Mouse (Mus musculus) frontal cortex, postnatal 36 days (tissue): Measurements from ENCODE around the gene Hsd17b12.

Experiments
- DNase-seq, 2 experiments: peaks; one replicate each; pipeline ENCODE4 v3.0.0; 2022; ENCODE audit warnings: low spot score in 2 of 2

The Hsd17b12 gene

GRCm38 (mm10) chr2:94010335-94011291 lies 147.2 kb downstream of the Hsd17b12 start, which contains the start of gene Alkbh3:
TSS of gene Alkbh3 (minus strand) at chr2:94010807.
- DNase-seq: peak; percentile 93 to 96

- peak; percentile 92 to 93 for DNase-seq
Observed at GRCm38 (mm10) chr2:94002331-94002730, 155.4 kb downstream of the Hsd17b12 start.

GRCm38 (mm10) chr2:94001918-94002317 lies 155.8 kb downstream of the Hsd17b12 start:
- DNase-seq: no peak

- no peak for DNase-seq
Observed at GRCm38 (mm10) chr2:94001411-94001810, 156.4 kb downstream of the Hsd17b12 start.

- DNase-seq: no peak
Observed at GRCm38 (mm10) chr2:93996254-93996653, 161.5 kb downstream of the Hsd17b12 start, which contains the start of gene Gm27027. TSS of gene Gm27027 (minus strand) at chr2:93996354.

- DNase-seq: no peak
Observed at GRCm38 (mm10) chr2:93992810-93993209, 165.0 kb downstream of the Hsd17b12 start.

GRCm38 (mm10) chr2:93992259-93992658 lies 165.5 kb downstream of the Hsd17b12 start:
- no peak for DNase-seq

DNA sequence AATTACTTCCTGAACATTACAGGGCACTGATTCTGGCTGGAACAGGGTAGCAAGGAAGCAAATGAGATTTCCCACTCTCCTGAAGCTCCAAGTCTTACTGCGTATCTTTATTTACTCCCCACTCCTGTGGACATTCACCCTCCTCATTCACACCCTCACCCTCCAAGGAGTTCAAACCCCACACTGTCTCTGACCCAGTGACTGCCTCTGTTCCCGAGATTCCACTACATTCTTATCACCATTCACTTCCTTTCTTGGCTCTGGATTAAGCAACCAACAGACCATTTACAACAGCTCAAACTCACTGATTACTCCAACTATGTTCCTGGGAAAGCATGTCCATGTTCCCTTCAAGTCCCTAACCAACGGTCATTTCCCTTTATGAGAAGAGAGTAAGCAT lies 166.4 kb downstream of the Hsd17b12 start:
- no peak for DNase-seq

GRCm38 (mm10) chr2:93988440-93988839 lies 169.3 kb downstream of the Hsd17b12 start:
- no peak for DNase-seq
